Mouse (Mus musculus): ENCODE results near the gene Spi1. TPM values are rescaled to one million over a fixed set of nuclear protein-coding genes. Genes with fewer than 3 reads are reported as not detected.
A peak's percentile ranks its signal among the peaks of the same experiment; 100 is the strongest.
"Not testable (repeated sequence)": the region's sequence is repeated elsewhere in the genome, so short reads cannot be mapped to it uniquely, and the experiment has no call there.

The Spi1 gene
- total RNA-seq (2021) = 1 to 10 TPM; 3.6 to 3.8 TPM

DNA sequence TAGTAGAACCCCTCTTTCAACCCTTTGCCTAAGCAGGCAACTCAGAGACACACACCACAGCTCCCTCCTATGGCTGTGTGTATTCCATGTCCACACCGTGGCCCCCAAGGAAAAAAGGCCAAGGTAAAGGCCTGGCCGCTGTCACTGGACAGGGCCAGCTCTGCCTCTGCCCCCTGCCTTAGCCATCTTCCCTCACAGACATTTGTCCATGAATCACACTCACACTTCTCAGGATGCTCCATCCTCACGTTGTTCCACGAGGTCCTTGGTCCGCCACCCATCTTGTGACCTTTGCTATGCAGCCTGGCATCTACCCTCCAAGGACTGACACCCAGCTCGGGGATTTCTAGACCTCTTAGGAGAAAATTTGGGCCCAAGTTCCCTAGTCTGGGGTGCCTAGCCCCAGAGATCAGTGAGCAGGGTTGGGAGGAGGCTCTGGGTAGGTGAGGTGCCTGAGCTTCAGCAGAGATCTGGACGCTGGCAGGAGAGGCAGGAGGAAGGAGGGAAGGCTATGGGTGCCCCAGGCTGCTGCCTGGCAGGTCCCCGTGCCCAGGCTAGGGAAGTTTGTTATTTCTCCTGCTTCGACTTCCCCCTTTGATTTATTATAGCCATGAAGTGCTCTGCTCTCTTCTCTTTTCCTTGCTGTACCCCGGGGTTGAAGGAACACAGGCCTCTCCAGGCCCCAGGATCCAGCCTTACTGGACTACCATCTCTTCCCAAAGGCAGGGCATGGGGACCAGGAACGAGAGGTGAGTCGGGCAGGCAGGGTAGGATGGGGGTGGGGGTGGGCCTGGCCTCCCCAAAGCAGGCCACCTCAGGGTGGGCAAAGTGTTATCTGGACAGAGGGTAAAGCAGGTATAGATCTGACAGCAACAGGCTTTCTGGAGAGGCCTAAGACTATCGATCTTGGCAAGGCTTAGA, at the start of gene Spi1:
Spi1 (plus strand) TSS at position 616 of the 921 bp plus-strand sequence.
- no peak for DNase-seq (ENCODE audit: extremely low spot score in 1 of 2, low spot score in 1 of 2)

- no peak for DNase-seq (ENCODE audit: extremely low spot score in 1 of 2, low spot score in 1 of 2)
Measured at GRCm38 (mm10) chr2:91033000-91033399, 49.2 kb upstream of the Spi1 start.

- no peak for DNase-seq (ENCODE audit: extremely low spot score in 1 of 2, low spot score in 1 of 2)
Measured at GRCm38 (mm10) chr2:91035385-91035784, 46.8 kb upstream of the Spi1 start, which contains the start of gene Rapsn. Gene Rapsn (plus strand): TSS chr2:91035620.

DNA sequence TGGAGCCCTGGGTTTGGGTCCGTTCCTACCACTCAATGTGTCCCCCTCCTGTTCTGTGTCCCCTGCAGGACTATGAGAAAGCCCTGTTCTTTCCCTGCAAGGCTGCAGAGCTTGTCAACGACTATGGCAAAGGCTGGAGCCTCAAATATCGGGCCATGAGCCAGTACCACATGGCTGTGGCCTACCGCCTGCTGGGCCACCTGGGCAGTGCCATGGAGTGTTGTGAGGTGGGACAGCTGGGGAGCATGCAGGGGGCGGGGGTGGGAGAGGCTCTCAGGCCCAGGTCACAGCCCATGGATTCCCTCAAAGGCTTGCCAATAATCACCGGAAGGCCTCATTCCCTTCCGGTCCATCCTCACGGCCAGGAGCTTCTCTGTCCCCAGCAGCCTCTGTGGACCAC, 40.4 kb upstream of the Spi1 start:
- no peak for DNase-seq (ENCODE audit: extremely low spot score in 1 of 2, low spot score in 1 of 2)

GRCm38 (mm10) chr2:91042651-91043398, 39.4 kb upstream of the Spi1 start:
- DNase-seq (ENCODE audit: extremely low spot score in 1 of 2, low spot score in 1 of 2) = no peak

DNA sequence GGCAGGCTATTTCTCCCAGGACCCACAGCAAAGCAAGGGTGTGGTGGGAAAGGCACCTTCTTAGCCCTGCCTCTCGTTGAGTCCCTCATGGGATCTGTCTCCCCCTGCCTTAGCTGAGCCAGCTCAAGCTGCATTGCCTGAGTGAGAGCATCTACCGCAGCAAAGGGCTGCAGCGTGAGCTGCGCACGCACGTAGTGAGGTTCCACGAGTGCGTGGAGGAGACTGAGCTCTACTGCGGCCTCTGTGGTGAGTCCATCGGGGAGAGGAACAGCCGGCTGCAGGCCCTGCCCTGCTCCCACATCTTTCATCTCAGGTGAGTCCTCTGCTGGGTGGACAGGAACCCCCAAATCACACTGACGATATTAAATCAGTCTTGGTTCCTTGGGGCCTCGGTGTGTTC, 37.5 kb upstream of the Spi1 start:
- no peak for DNase-seq (ENCODE audit: extremely low spot score in 1 of 2, low spot score in 1 of 2)

- DNase-seq (ENCODE audit: extremely low spot score in 1 of 2, low spot score in 1 of 2) = not testable (repeated sequence)
Measured at GRCm38 (mm10) chr2:91045805-91046204, 36.4 kb upstream of the Spi1 start.

DNA sequence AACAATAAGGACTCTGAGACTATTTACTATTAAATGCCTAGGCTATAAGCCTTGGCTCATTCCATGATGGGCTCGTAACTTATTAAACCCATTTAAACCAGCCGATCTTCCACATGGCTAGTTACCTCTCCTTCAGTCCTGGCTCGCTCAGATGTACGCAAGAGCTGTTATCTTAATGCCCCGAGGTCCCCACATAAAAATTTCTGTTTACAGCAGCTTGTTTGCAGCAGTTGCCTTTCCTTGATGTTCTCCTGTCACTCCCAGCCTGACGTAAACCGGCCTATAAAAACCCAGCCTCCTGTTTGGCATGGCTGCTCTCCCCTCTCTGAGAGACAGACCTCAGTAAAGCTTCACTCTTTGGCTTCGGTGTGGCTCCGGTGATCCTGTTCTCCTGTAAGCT, 34.8 kb upstream of the Spi1 start:
- no peak for DNase-seq (ENCODE audit: extremely low spot score in 1 of 2, low spot score in 1 of 2)

GRCm38 (mm10) chr2:91051917-91052316, 30.3 kb upstream of the Spi1 start:
- no peak for DNase-seq (ENCODE audit: extremely low spot score in 1 of 2, low spot score in 1 of 2)

- DNase-seq (ENCODE audit: extremely low spot score in 1 of 2, low spot score in 1 of 2) = no peak
Measured at GRCm38 (mm10) chr2:91052752-91053151, 29.4 kb upstream of the Spi1 start.

DNA sequence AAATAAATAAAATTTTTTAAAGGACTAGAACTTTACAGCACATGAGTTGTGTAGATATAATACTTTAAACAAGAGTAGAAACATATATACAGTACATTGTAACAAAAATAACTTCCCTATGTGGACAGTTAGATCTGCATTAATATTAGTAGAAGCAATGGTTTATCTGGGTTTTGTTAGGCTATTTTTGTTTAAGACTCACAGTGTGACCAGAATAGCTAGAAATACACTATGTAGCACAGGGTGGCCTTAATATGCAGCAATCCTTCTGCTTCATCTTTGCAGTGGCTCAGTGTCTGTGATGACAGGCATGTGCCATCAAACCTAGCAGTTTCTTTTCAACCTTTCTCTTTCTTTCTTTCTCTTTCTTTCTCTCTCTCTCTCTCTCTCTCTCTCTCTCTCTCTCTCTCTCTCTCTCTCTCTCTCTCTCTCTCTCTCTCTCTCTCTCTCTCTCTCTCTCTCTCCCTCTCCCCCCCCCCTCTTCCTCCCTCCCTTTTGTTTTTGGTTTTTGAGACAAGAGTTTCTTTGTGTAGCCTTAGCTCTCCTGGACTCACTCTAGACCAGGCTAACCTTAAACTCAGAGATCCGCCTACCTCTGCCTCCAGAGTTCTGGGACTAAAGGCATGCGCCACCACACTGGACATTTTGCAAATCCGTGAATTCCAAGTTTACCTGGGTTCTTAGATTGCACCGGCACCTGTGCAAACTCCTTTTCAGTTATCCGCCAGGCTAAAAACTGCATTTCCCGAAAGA, 28.8 kb upstream of the Spi1 start:
- DNase-seq (ENCODE audit: extremely low spot score in 1 of 2, low spot score in 1 of 2) = no peak

DNA sequence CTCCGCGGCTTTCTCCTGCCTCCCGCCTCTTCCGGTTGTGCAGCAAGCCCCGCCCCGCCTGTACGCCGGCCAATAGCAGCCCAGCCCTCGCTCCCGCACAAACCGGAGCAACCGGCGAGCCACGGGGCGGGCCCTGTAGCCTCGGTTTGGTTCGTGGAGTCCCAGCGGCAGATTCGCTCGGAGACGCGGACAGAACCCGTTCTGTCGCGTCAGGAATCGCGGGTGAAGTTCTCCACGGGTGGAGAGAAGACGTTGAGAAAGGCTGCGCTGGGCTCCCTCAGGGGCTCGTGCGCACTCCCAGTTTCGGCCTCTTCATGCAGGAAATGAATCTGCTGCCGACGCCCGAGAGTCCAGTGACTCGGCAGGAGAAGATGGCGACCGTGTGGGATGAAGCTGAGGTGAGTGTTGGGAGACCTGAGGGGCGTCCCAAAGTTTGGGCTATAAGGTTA, 28.2 kb upstream of the Spi1 start, which contains the start of gene Psmc3:
Psmc3 (plus strand) TSS at position 76 of the 449 bp plus-strand sequence.
- DNase-seq (ENCODE audit: extremely low spot score in 1 of 2, low spot score in 1 of 2) = peak; percentile 92 to 93

DNA sequence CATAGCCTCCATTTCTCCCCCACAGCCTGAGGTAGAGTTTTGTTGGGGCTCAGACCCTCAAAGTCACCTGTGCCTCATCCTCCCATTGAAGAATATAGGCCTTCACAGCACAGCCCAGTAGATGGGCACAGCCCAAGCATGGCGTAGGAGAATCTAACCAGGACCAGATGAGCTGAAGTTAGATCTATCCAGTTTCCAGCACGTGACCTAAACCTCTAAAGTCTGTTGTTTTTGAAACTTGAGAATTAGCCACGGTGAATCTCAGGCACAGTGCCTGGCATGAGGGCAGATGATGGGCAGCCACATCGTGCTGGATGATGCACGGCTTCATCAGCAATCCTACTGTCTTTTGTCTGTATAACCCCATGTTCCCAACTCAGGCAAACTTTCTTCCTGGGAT, 23.8 kb upstream of the Spi1 start:
- no peak for DNase-seq (ENCODE audit: extremely low spot score in 1 of 2, low spot score in 1 of 2)

GRCm38 (mm10) chr2:91059376-91059775, 22.8 kb upstream of the Spi1 start:
- DNase-seq (ENCODE audit: extremely low spot score in 1 of 2, low spot score in 1 of 2) = no peak

GRCm38 (mm10) chr2:91060544-91061355, 21.4 kb upstream of the Spi1 start:
- DNase-seq (ENCODE audit: extremely low spot score in 1 of 2, low spot score in 1 of 2) = peak; percentile 63 to 81

DNA sequence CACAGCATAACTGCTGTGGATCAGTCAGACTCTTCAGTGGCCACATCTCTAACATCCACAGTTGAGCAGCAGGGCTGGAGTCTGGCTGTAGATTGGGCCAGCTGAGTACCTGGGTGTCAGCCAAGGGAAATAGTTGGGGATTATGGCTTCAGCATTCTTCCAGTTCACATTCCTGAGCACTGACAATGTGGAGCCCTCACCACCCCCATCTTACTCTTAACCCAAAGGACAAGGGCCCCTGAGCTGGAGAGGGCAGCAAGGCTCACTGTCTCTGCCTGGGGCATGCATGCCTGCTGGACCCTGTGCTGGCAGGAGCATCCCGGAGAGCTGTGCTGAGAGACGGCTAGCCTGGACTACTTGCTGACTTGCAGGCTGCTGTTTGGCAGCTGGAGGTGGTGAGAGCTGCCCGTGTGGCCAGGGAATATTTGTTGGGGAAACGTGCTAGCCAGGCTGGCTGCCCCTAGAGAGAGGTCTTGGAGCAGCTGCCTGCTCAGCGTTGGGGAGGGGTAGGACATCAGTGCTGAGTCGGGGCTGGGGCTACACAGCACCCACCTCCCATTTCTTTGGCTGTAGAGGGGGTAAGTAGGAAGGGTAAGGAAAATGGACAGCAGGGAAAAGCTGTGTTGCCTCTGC, 20.2 kb upstream of the Spi1 start:
- DNase-seq (ENCODE audit: extremely low spot score in 1 of 2, low spot score in 1 of 2) = no peak

GRCm38 (mm10) chr2:91062779-91063606, 19.2 kb upstream of the Spi1 start:
- DNase-seq (ENCODE audit: extremely low spot score in 1 of 2, low spot score in 1 of 2) = no peak

DNA sequence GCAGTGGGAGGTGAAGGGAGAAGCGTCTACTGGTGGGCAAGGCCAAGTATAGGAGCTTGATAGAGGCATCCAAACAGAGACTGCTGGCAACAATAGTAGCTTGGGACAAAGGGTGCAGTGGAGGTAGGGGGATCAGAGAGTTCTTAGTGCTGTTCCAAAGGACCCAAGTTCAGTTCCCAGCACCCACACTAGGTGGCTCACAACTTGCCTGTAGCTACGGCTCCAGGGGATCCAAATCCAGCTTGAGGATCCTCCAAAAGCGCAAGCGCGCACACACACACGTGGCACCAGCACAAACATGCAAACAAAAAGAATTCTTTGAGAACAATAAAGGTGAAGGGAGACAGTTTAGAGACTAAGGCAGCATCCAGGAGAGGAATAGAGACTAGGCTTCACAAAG, 18.0 kb upstream of the Spi1 start:
- no peak for DNase-seq (ENCODE audit: extremely low spot score in 1 of 2, low spot score in 1 of 2)
